Mouse (Mus musculus): ENCODE measurements around the gene Tnpo2. TPM values are rescaled to one million over a fixed set of nuclear protein-coding genes. Genes with fewer than 3 reads are reported as not detected.

Tnpo2 gene
- total RNA-seq, 1 experiment from 2014 or later: 16.9 TPM

DNA sequence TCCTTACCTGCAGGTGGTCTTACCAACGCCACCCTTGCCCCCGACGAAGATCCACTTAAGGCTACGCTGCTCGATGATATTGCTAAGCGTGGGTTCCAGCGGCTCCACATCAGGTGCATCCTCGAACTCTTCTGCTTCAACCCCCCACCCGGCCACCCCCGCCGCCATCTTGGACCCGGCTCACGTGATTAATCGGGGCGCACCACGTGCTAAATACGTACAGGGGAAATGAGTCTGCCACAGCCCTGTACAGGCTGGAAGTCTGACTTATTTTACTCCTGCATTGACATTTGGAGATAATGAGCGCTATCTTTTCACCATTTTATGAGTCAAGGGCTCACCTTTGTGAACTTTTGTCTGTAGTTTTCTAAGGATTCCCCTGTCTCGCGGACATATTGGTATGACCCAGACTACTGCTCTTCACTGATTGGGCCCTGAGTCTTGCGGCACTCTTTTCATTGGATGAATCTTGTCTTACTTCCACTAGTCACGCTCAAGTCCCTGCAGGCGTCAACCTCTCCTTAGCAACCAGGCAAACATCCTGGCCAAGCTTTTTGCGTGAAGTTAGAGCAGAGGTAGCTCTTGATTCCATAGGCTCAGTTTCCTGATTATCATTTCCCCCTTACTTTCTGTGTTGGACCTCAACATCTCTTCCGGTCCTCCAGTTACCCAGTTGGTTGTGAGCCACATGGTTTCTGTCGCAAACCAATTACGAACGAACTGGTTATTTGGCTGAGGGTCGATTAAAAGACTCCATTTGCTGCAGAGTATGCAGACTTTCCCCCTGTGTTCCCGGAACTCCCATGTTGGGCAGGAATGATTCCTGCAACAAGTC is 11.4 kb upstream of the Tnpo2 start, which contains the start of gene Asna1:
TSS of gene Asna1 (minus strand) at position 184 of the 835 bp plus-strand sequence.
- peak; percentile 88 for ATAC-seq (ENCODE audit: extremely low read depth, insufficient number of reproducible peaks, low FRiP score, poor library complexity, severe bottlenecking)

- ATAC-seq (ENCODE audit: extremely low read depth, insufficient number of reproducible peaks, low FRiP score, poor library complexity, severe bottlenecking): peak; percentile 87
Measured at GRCm38 (mm10) chr8:85026670-85027515, 9.8 kb upstream of the Tnpo2 start, which contains the start of gene Trir. Gene Trir (plus strand): TSS chr8:85026823.

DNA sequence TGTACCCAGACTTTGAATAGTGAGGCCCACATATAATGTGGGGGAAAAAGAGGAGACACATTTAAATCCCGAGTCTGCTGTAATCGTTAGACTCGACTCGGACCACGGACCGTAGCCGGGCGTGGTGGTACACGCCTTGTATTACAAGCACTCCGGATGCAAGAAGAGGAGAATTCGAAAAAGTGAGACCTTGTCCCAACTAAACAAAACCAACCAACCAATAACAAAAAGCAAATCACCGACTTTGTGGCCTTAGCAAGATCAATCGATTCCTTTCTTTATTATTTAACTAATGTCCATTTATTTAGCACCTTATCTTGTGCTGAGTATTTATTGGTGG is 9.2 kb upstream of the Tnpo2 start:
- ATAC-seq (ENCODE audit: extremely low read depth, insufficient number of reproducible peaks, low FRiP score, poor library complexity, severe bottlenecking): no peak

- no peak for ATAC-seq (ENCODE audit: extremely low read depth, insufficient number of reproducible peaks, low FRiP score, poor library complexity, severe bottlenecking)
Measured at GRCm38 (mm10) chr8:85027922-85028321, 8.8 kb upstream of the Tnpo2 start.

DNA sequence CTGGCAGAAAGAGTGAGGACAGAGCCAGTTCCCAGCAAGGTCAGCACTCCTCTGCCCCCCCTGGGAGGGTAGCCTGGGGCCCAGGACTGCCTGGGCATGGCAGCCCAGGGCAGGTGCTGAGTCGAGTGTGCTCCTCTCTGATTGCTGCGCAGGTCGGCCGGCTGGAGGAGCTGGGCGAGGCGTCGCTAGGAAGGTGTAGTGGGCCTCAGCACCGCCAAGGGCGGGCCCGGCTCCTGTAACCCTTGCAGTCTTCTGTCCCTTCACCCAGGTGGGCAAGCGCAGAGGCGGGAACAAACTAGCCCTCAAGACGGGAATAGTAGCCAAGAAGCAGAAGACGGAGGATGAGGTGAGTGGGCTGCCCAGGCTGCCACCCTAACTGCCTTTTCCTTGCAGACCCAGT is 7.4 kb upstream of the Tnpo2 start:
- no peak for ATAC-seq (ENCODE audit: extremely low read depth, insufficient number of reproducible peaks, low FRiP score, poor library complexity, severe bottlenecking)

DNA sequence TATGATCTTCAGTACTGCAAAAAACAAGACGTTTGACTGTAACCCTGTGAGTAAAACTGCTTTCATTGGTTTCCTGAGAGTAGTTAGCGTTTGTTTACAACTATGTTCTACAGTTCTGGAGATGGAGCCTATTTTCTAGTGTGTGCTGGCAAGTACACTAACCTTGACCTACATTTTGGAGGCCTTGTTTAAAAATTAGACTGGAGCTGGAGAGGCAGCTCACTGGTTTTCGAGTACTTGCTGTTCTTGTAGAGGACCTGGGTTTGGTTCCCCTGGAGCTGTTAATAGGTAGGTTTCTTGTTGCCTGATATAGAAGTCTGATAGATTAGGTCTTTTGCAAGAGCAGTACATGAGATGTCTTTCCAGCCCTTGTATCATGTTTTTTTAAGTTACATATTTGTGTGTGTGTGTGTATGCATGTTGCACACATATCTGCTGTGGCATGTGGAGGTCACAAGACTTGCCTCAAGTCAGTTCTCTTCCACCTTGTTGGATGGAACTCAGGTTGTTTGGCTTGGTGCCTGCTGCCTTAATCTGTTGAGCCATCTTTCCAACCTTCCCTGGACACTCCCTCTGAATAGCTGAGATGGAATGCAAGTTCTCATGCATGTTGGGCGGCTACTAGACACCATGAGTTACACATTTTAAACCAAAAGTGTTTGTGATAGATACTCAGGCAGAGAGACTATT is 3.9 kb upstream of the Tnpo2 start:
- ATAC-seq (ENCODE audit: extremely low read depth, insufficient number of reproducible peaks, low FRiP score, poor library complexity, severe bottlenecking): no peak

DNA sequence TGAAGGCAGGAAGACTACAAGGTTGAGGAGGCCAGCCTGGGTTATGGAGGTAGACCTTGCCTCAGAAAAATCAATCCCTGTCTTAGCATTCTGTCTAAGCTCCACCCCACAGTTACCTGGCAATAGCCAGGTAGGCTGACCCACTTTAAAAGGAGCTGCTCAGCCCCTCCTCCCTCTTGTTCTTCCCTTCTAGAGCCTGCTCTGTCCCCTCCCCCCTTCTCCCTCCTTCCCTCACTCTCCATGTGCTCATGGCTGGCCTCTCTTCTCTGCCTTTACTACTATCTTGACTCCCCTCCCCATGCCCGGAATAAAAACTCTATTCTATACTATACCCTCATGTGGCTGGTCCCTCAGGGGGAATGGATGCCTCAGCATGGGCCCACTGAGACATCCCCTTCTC is 2.8 kb upstream of the Tnpo2 start:
- ATAC-seq (ENCODE audit: extremely low read depth, insufficient number of reproducible peaks, low FRiP score, poor library complexity, severe bottlenecking): no peak

DNA sequence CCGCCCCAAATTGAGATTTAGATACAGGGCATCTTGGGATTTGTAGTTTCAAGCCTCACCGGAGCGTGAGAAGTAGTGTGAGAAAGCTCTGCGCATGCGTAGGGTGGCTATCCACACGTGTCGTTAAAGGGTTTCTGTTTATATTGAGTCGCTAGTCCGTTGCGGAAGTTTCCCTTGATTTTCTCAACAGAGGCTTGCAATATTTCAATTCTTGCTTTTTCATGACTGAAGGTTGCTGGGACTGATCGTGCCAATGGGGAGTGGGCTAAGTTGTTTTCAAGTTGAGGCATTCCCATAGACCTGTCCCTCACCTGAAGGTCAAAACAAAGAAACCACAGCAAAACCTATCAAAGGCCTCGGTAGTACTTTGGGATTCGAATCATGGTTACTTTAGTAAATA is 2.0 kb upstream of the Tnpo2 start:
- peak; percentile 52; the same call in 1 of the 2 replicates for ATAC-seq (ENCODE audit: extremely low read depth, insufficient number of reproducible peaks, low FRiP score, poor library complexity, severe bottlenecking)

- no peak for ATAC-seq (ENCODE audit: extremely low read depth, insufficient number of reproducible peaks, low FRiP score, poor library complexity, severe bottlenecking)
Measured at GRCm38 (mm10) chr8:85035165-85035727, 1.5 kb upstream of the Tnpo2 start.

DNA sequence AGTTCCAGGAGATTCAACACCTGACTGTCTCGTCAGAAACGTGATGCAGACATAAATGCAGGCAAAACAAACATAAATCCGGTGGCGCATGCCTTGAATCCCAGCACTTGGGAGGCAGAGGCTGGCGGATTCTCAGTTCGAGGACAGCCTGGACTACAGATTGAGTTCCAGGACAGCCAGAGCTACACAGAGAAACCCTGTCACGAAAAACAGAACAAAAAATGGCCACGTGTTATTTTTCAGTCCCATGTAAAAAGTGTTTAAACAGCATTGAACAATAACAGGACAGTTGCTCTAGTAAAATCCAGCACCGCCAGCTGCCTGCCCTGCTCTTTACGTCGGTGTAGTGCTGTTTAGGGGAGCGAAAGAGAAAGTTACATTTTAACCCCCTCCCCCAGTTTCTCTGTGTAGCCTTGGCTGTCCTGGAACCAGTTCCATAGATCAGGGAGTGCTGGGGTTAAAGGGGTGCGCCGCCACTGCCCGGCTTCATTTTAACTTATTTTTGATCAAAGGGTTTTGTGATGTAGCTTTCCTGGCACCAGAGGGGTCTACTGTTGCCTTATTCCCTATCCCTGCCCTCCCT is 896 bp upstream of the Tnpo2 start:
- ATAC-seq (ENCODE audit: extremely low read depth, insufficient number of reproducible peaks, low FRiP score, poor library complexity, severe bottlenecking): no peak

DNA sequence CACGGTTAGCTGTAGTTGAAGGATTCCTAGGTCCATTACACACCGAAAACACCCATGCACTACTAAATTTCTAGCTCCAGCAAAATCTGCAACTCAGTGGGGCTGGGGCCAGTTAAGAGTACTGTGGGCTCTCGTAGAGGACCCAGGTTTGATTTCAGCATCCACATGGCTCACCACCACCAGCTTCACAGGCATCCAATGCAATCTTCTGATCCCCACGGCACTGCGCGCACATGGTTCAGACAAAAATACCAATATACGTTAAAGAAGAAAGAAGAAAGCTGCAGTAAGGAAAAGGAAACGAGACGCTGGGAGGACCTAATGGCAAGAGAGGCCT is 366 bp upstream of the Tnpo2 start:
- no peak for ATAC-seq (ENCODE audit: extremely low read depth, insufficient number of reproducible peaks, low FRiP score, poor library complexity, severe bottlenecking)

GRCm38 (mm10) chr8:85037366-85037680 is 608 bp downstream of the Tnpo2 start:
- ATAC-seq (ENCODE audit: extremely low read depth, insufficient number of reproducible peaks, low FRiP score, poor library complexity, severe bottlenecking): no peak

GRCm38 (mm10) chr8:85037681-85038531 is 1.2 kb downstream of the Tnpo2 start:
- no peak for ATAC-seq (ENCODE audit: extremely low read depth, insufficient number of reproducible peaks, low FRiP score, poor library complexity, severe bottlenecking)

- no peak for ATAC-seq (ENCODE audit: extremely low read depth, insufficient number of reproducible peaks, low FRiP score, poor library complexity, severe bottlenecking)
Measured at GRCm38 (mm10) chr8:85043619-85044018, 6.9 kb downstream of the Tnpo2 start.

DNA sequence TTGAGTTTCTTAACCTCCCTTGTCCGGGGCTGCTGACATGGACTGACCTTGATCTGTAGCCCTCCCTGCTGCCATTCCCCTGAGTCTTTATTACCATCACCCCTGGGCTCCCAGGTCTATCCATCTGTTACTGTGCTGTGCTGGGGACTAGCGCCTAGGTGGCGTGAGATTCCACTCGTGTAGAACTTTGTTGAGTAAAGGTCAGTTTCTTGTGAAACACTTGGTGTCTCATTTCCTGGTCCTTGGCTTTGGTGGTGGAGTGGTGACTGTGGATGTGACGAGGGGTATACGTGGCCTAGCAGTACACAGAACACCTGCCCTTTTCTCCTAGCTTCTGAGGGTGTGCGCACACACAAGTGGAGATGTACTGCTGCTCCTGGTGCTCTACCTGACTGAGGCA is 20.7 kb downstream of the Tnpo2 start:
- no peak for ATAC-seq (ENCODE audit: extremely low read depth, insufficient number of reproducible peaks, low FRiP score, poor library complexity, severe bottlenecking)

GRCm38 (mm10) chr8:85059879-85060616 is 23.3 kb downstream of the Tnpo2 start, which contains the start of gene Fbxw9:
Gene Fbxw9 (plus strand): TSS chr8:85060055.
- ATAC-seq (ENCODE audit: extremely low read depth, insufficient number of reproducible peaks, low FRiP score, poor library complexity, severe bottlenecking): peak; percentile 86

DNA sequence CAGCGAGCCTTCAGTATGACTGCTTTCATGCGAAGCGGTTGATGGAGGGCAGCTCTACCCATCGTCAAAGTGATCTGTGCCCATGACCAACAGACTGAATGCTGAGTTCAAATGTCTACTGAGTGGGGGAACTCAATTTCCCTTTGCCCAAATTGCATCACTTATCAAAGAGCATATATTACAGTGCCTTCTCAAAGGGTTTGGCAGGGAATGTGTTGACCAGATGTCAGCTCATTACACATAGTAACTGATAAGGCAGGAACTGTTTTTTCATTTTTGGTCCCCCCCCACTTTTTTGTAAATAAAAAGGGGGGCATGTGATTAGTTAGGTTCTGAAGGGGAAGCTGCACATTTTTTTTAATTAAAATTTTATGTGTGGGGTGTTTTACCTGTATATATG is 25.9 kb downstream of the Tnpo2 start:
- no peak for ATAC-seq (ENCODE audit: extremely low read depth, insufficient number of reproducible peaks, low FRiP score, poor library complexity, severe bottlenecking)

GRCm38 (mm10) chr8:85065213-85065612 is 28.5 kb downstream of the Tnpo2 start:
- ATAC-seq (ENCODE audit: extremely low read depth, insufficient number of reproducible peaks, low FRiP score, poor library complexity, severe bottlenecking): no peak
